Mouse (Mus musculus): ENCODE measurements at regions not wholly inside any gene's neighbourhood (a gene's known extent, or its start where the extent isn't known, plus 50 kb on each side); places are given as distances from the start of the nearest gene placed in this dataset.
"Not testable (repeated sequence)": the region's sequence is repeated elsewhere in the genome, so short reads cannot be mapped to it uniquely, and the experiment has no call there.

GRCm38 (mm10) chr12:51294971-51295477, 52.8 kb upstream of the G2e3 start:
- no peak for DNase-seq (ENCODE audit: low spot score in 2 of 2)

GRCm38 (mm10) chr12:51278358-51278757, 69.5 kb upstream of the G2e3 start:
- no peak for DNase-seq (ENCODE audit: low spot score in 2 of 2)

GRCm38 (mm10) chr12:51275818-51276538, 71.9 kb upstream of the G2e3 start:
- peak in 1 of 2 experiments; percentile 15 for DNase-seq (ENCODE audit: low spot score in 2 of 2)

- no peak for DNase-seq (ENCODE audit: low spot score in 2 of 2)
Measured at GRCm38 (mm10) chr12:51273486-51273885, 74.4 kb upstream of the G2e3 start.

GRCm38 (mm10) chr12:51242839-51243238, 105.0 kb upstream of the G2e3 start:
- DNase-seq (ENCODE audit: low spot score in 2 of 2): no peak

- no peak for DNase-seq (ENCODE audit: low spot score in 2 of 2)
Measured at GRCm38 (mm10) chr12:51241131-51241781, 106.6 kb upstream of the G2e3 start.

GRCm38 (mm10) chr12:51211691-51212090, 136.2 kb upstream of the G2e3 start:
- DNase-seq (ENCODE audit: low spot score in 2 of 2): no peak

- DNase-seq (ENCODE audit: low spot score in 2 of 2): no peak
Measured at GRCm38 (mm10) chr12:51196289-51196688, 151.6 kb upstream of the G2e3 start.

- DNase-seq (ENCODE audit: low spot score in 2 of 2): no peak
Measured at GRCm38 (mm10) chr12:51195136-51195535, 152.7 kb upstream of the G2e3 start.

GRCm38 (mm10) chr12:51190754-51191153, 157.1 kb upstream of the G2e3 start:
- no peak for DNase-seq (ENCODE audit: low spot score in 2 of 2)

GRCm38 (mm10) chr12:51190186-51190585, 157.7 kb upstream of the G2e3 start:
- DNase-seq (ENCODE audit: low spot score in 2 of 2): no peak

GRCm38 (mm10) chr12:51188229-51188628, 159.6 kb upstream of the G2e3 start:
- DNase-seq (ENCODE audit: low spot score in 2 of 2): no peak

GRCm38 (mm10) chr12:51187726-51188125, 160.1 kb upstream of the G2e3 start:
- no peak for DNase-seq (ENCODE audit: low spot score in 2 of 2)

- DNase-seq (ENCODE audit: low spot score in 2 of 2): no peak
Measured at GRCm38 (mm10) chr12:51185751-51186150, 162.1 kb upstream of the G2e3 start.

GRCm38 (mm10) chr12:51174906-51175756, 172.7 kb upstream of the G2e3 start:
- no peak for DNase-seq (ENCODE audit: low spot score in 2 of 2)

GRCm38 (mm10) chr12:51165186-51165585, 182.7 kb upstream of the G2e3 start:
- no peak for DNase-seq (ENCODE audit: low spot score in 2 of 2)

GRCm38 (mm10) chr12:51160995-51161394, 186.9 kb upstream of the G2e3 start:
- DNase-seq (ENCODE audit: low spot score in 2 of 2): no peak

- no peak for DNase-seq (ENCODE audit: low spot score in 2 of 2)
Measured at GRCm38 (mm10) chr12:51160122-51160521, 187.7 kb upstream of the G2e3 start.

GRCm38 (mm10) chr12:51147963-51148362, 199.9 kb upstream of the G2e3 start:
- no peak for DNase-seq (ENCODE audit: low spot score in 2 of 2)

GRCm38 (mm10) chr12:51143840-51144239, 204.0 kb upstream of the G2e3 start:
- no peak for DNase-seq (ENCODE audit: low spot score in 2 of 2)

GRCm38 (mm10) chr12:51143196-51143595, 204.7 kb upstream of the G2e3 start:
- DNase-seq (ENCODE audit: low spot score in 2 of 2): no peak

GRCm38 (mm10) chr12:51133676-51134075, 214.2 kb upstream of the G2e3 start:
- DNase-seq (ENCODE audit: low spot score in 2 of 2): not testable (repeated sequence)
